Mouse (Mus musculus): Measurements from ENCODE around the gene Atg16l2.

DNA sequence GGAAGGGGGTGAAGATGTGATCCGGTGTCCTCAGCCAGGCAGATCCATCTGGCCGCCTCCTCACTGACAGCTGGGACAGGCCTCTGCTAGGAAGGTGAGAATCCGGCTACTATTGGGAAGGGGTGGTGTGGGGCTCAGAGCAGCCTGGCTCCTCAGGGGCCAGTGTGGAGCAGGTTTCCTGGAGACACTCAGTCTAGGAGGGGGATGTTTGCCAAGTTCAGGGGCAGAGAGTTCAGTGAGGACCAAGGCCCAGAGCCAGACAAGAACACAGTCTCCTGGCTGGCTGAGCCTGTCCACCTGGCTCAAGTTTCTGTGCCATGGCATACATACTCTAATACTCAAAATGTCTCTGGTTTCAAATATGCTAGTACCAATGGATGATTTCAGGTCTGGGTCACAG, 35.4 kb upstream of the Atg16l2 start:
- TF ChIP-seq CTCF (IDR thresholded peaks at IDR 0.05) (no peak), EP300 (IDR thresholded peaks at IDR 0.05) (no peak)
